Mouse (Mus musculus): ENCODE measurements around the gene Zfp644. TPM values are rescaled to one million over a fixed set of nuclear protein-coding genes. Genes with fewer than 3 reads are reported as not detected.

The Zfp644 gene
- polyA plus RNA-seq, 1 experiment from 2014 or later = 119 TPM

DNA sequence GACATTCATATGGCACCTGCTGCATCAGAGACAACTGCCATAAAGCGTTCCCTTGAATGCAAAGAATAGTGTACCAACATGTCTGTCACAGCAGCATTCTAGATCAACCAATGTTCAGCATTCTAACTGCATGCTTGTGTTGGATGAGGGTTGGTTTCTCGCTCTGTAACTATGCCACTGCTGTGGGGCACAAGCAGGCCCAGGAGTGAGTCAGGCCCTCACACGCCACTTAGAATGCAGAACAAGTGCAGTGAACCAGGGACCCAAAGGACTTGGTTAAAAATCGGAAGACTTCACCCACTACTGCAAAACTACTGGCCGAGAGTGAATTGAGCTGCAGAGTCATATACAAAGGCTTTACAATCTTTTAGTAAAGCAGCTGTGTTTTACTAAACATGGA is 74.9 kb downstream of the Zfp644 start:
- H3K9me3 ChIP-seq (ENCODE audit: control insufficient read depth, low read length) = no peaks in the 10 kb centered on the region
- H3K4me2 ChIP-seq (replicated peaks; ENCODE audit: low read depth, low read length) = no peak overlapping the region
- no peaks in the 10 kb centered on the region for H3K4me1 ChIP-seq (replicated peaks; ENCODE audit: control insufficient read depth, insufficient read depth, low read length)
- no peak for DNase-seq (ENCODE audit: low spot score)
- H3K27ac ChIP-seq (ENCODE audit: low read depth, low read length) = no peak overlapping the region
- no peaks in the 10 kb centered on the region for H3K27me3 ChIP-seq (ENCODE audit: control insufficient read depth, insufficient read depth, low read length)
- 91% methylated on average over 5 of the region's 5 CpGs for WGBS
- ATAC-seq (ENCODE audit: low FRiP score) = no peak
- H3K4me3 ChIP-seq (ENCODE audit: low read depth, low read length) = no peak overlapping the region
- H3K9ac ChIP-seq (ENCODE audit: low read depth, low read length) = no peak overlapping the region
- no peaks in the 10 kb centered on the region for H3K36me3 ChIP-seq (ENCODE audit: control insufficient read depth, insufficient read depth, low read length)

DNA sequence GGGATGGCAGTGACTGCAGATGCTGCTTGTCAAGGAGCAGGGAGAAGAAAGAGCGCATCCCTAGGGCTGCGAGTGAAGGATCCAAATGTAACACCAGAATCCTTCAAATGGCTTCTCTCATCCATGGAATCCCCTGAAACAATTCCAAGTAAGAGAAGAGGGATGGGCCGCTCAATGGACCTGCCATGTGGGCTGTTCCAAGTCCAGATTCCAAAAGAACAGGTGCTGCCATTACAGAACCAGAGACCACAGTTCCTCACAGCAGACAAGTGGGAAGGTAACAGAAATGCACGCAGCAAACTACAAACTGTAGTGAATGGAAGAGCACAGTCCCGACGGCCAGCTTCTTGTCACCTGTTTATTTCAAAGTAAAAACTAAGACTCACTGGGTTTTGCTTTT is 76.6 kb downstream of the Zfp644 start:
- Histone ChIP-seq H3K9ac (ENCODE audit: low read depth, low read length) (no peak overlapping the region), H3K27ac (ENCODE audit: low read depth, low read length) (no peak overlapping the region), H3K4me1 (replicated peaks; ENCODE audit: control insufficient read depth, insufficient read depth, low read length) (no peaks in the 10 kb centered on the region), H3K9me3 (ENCODE audit: control insufficient read depth, low read length) (no peaks in the 10 kb centered on the region), H3K27me3 (ENCODE audit: control insufficient read depth, insufficient read depth, low read length) (no peaks in the 10 kb centered on the region), H3K4me2 (replicated peaks; ENCODE audit: low read depth, low read length) (no peak overlapping the region), H3K4me3 (ENCODE audit: low read depth, low read length) (no peak overlapping the region), H3K36me3 (ENCODE audit: control insufficient read depth, insufficient read depth, low read length) (no peaks in the 10 kb centered on the region)
- ATAC-seq (ENCODE audit: low FRiP score) (no peak), DNase-seq (ENCODE audit: low spot score) (no peak)
- 93% methylated on average over 6 of the region's 6 CpGs for WGBS

DNA sequence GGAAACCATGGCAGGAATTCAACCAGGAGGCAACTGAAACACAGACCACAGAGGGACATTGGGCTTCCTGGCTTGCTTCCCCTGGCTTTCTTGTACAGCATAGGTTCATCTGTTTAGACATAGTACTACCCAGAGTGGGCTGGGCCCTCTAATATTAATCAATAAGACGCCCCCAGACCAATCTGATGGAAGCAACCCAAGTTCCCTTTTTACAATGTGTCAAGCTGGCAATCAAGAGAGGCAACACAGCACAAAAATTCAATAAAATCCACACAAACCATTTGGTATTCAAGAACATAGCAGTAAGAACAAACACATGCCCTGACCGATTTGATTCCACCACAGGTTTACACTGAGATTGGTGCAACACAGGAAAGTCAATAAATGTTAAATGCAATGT is 82.1 kb downstream of the Zfp644 start:
- no peak for ATAC-seq (ENCODE audit: low FRiP score)
- no peak overlapping the region for H3K4me3 ChIP-seq (ENCODE audit: low read depth, low read length)

DNA sequence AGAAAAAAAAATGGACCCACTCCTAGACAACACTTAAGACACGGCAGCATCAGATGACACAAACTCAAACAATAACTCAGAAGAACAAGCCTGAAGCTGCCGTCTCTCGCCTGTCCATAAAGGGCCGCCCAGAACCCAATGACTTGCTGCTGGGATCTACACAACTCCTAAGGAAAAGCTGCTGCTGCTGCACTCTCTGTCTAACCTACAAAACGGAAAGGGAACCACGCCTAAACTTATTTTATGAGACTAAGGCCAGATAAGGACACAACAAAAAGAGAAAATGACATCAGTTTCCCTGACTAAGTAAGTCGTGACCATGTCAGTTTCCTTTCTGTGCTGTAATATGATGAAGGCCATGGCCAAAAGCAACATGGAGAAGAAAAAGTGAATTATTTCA is 82.5 kb downstream of the Zfp644 start:
- DNase-seq (ENCODE audit: low spot score) (no peak), ATAC-seq (ENCODE audit: low FRiP score) (no peak)
- no peaks in the 10 kb centered on the region for H3K27me3 ChIP-seq (ENCODE audit: control insufficient read depth, insufficient read depth, low read length)
- H3K27ac ChIP-seq (ENCODE audit: low read depth, low read length) = no peak overlapping the region
- H3K36me3 ChIP-seq (ENCODE audit: control insufficient read depth, insufficient read depth, low read length) = peaks cover 2% of the 10 kb centered on the region; the same call in 1 of the 2 replicates
- H3K4me1 ChIP-seq (replicated peaks; ENCODE audit: control insufficient read depth, insufficient read depth, low read length) = no peaks in the 10 kb centered on the region
- H3K9ac ChIP-seq (ENCODE audit: low read depth, low read length) = no peak overlapping the region
- no peak overlapping the region for H3K4me2 ChIP-seq (replicated peaks; ENCODE audit: low read depth, low read length)
- 92% methylated on average over 7 of the region's 7 CpGs for WGBS
- H3K4me3 ChIP-seq (ENCODE audit: low read depth, low read length) = no peak overlapping the region
- H3K9me3 ChIP-seq (ENCODE audit: control insufficient read depth, low read length) = no peaks in the 10 kb centered on the region

More for the DNA sequence above, 82.1 kb downstream of the Zfp644 start:
- Histone ChIP-seq H3K4me1 (replicated peaks; ENCODE audit: control insufficient read depth, insufficient read depth, low read length) (no peaks in the 10 kb centered on the region), H3K9ac (ENCODE audit: low read depth, low read length) (no peak overlapping the region), H3K27ac (ENCODE audit: low read depth, low read length) (no peak overlapping the region), H3K4me2 (replicated peaks; ENCODE audit: low read depth, low read length) (no peak overlapping the region), H3K36me3 (ENCODE audit: control insufficient read depth, insufficient read depth, low read length) (peaks cover 2% of the 10 kb centered on the region; the same call in 1 of the 2 replicates), H3K9me3 (ENCODE audit: control insufficient read depth, low read length) (no peaks in the 10 kb centered on the region), H3K27me3 (ENCODE audit: control insufficient read depth, insufficient read depth, low read length) (no peaks in the 10 kb centered on the region)
- 91% methylated on average over 2 of the region's 2 CpGs for WGBS
- no peak for DNase-seq (ENCODE audit: low spot score)

DNA sequence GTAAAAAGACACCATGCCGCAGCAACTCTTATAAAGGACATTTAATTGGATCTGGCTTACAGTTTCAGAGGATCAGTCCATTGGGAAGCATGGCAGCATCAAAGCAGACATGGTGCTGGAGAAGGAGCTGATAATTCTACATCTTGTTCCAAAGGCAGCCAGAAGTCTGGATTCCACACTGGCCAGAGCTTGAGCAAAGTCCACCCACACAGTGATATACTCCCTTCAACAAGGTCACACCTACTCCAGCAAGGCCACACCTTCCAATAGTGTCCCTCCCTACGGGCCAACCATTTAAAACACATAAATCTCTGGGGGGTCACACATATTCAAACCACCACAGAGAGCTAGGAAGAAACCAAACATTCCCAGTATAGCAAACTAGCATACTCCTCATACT is 84.9 kb downstream of the Zfp644 start:
- Histone ChIP-seq H3K9ac (ENCODE audit: low read depth, low read length) (no peak overlapping the region), H3K27me3 (ENCODE audit: control insufficient read depth, insufficient read depth, low read length) (no peaks in the 10 kb centered on the region), H3K9me3 (ENCODE audit: control insufficient read depth, low read length) (no peaks in the 10 kb centered on the region), H3K4me2 (replicated peaks; ENCODE audit: low read depth, low read length) (no peak overlapping the region), H3K36me3 (ENCODE audit: control insufficient read depth, insufficient read depth, low read length) (peaks cover 2% of the 10 kb centered on the region; the same call in 1 of the 2 replicates), H3K27ac (ENCODE audit: low read depth, low read length) (no peak overlapping the region), H3K4me1 (replicated peaks; ENCODE audit: control insufficient read depth, insufficient read depth, low read length) (no peaks in the 10 kb centered on the region), H3K4me3 (ENCODE audit: low read depth, low read length) (no peak overlapping the region)
- WGBS = 88% methylated on average over 2 of the region's 2 CpGs
- DNase-seq (ENCODE audit: low spot score) (no peak), ATAC-seq (ENCODE audit: low FRiP score) (no peak)

DNA sequence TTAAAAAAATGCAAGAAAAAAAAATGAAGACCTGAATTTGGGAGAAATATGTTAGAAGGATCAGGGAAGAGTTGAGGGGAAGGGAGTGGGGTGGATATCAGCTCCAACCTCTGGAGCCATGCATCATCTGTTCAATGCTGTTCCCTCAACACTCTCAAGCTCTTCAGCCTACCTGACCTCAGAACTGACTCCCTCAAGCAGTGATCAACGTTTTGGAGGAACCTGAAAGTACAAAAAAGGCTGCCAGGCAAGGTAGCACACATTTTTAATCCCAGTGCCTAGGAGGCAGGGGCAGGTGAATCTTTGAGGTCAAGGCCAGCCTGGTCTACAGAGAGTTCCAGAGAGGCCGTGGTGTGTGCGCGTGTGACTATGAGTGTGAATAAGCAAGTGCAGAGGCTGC is 88.3 kb downstream of the Zfp644 start, which contains the start of gene Gm17304:
Gm17304 (plus strand) TSS at position 301 of the 400 bp plus-strand sequence.
- Histone ChIP-seq H3K27ac (ENCODE audit: low read depth, low read length) (no peak within 1 kb of the TSS), H3K36me3 (ENCODE audit: control insufficient read depth, insufficient read depth, low read length) (peaks cover 2% of the 10 kb centered on the region; the same call in 1 of the 2 replicates), H3K9ac (ENCODE audit: low read depth, low read length) (no peak within 1 kb of the TSS), H3K9me3 (ENCODE audit: control insufficient read depth, low read length) (no peaks in the 10 kb centered on the region), H3K4me1 (replicated peaks; ENCODE audit: control insufficient read depth, insufficient read depth, low read length) (no peaks in the 10 kb centered on the region), H3K27me3 (ENCODE audit: control insufficient read depth, insufficient read depth, low read length) (no peaks in the 10 kb centered on the region), H3K4me2 (replicated peaks; ENCODE audit: low read depth, low read length) (no peak within 1 kb of the TSS), H3K4me3 (ENCODE audit: low read depth, low read length) (no peak within 1 kb of the TSS)
- no peak for ATAC-seq (ENCODE audit: low FRiP score)
- no peak for DNase-seq (ENCODE audit: low spot score)
- whole genome bisulfite sequencing = 92% methylated on average over 4 of the region's 4 CpGs

DNA sequence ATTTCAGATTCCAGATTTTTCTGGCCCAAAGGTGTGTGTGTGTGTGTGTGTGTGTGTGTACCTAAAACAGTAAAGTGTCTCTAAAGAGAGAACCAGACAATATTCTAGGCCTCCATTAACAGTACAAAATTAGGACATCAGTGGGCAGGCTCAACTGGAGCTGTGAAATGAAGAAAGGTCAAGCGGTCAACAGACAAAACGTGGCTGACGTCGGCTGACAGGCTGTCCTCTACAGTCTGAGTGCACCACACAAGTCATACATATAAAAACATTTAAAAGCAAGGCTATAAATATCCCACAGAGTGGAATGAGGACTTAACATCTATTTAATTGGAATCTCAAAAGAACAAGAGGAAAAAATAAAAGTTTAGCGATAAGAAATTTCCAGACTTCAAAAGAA is 90.0 kb downstream of the Zfp644 start:
- no peak overlapping the region for H3K9ac ChIP-seq (ENCODE audit: low read depth, low read length)
- H3K27ac ChIP-seq (ENCODE audit: low read depth, low read length) = no peak overlapping the region
- DNase-seq (ENCODE audit: low spot score) (no peak), ATAC-seq (ENCODE audit: low FRiP score) (no peak)
- H3K4me2 ChIP-seq (replicated peaks; ENCODE audit: low read depth, low read length) = no peak overlapping the region
- no peaks in the 10 kb centered on the region for H3K27me3 ChIP-seq (ENCODE audit: control insufficient read depth, insufficient read depth, low read length)
- no peaks in the 10 kb centered on the region for H3K4me1 ChIP-seq (replicated peaks; ENCODE audit: control insufficient read depth, insufficient read depth, low read length)
- H3K9me3 ChIP-seq (ENCODE audit: control insufficient read depth, low read length) = no peaks in the 10 kb centered on the region
- H3K4me3 ChIP-seq (ENCODE audit: low read depth, low read length) = no peak overlapping the region
- H3K36me3 ChIP-seq (ENCODE audit: control insufficient read depth, insufficient read depth, low read length) = peaks cover 2% of the 10 kb centered on the region; the same call in 1 of the 2 replicates
- WGBS = 90% methylated on average over 5 of the region's 5 CpGs

DNA sequence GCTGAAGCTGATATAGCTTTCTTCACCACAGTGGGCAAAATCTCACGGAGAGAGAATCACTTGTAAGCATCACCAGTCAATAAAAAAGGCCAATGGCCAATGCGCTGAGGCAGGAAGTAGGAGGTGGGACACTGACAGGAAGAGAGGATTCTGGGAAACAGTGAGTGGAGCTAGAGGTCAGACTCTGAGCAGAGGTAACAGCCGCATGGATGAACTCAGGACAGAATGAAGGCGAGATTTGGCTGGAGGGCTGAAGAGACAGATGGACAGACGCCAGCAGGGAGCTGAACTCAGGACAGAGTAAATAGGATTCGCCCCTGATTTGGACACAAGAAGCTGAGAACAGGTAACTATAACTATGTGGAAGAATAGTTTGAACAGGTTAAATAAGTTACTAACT is 92.0 kb downstream of the Zfp644 start:
- H3K27me3 ChIP-seq (ENCODE audit: control insufficient read depth, insufficient read depth, low read length) = no peaks in the 10 kb centered on the region
- H3K36me3 ChIP-seq (ENCODE audit: control insufficient read depth, insufficient read depth, low read length) = no peaks in the 10 kb centered on the region
- DNase-seq (ENCODE audit: low spot score) = no peak
- no peaks in the 10 kb centered on the region for H3K4me1 ChIP-seq (replicated peaks; ENCODE audit: control insufficient read depth, insufficient read depth, low read length)
- WGBS = 93% methylated on average over 6 of the region's 6 CpGs
- H3K27ac ChIP-seq (ENCODE audit: low read depth, low read length) = no peak overlapping the region
- no peak overlapping the region for H3K4me2 ChIP-seq (replicated peaks; ENCODE audit: low read depth, low read length)
- H3K9me3 ChIP-seq (ENCODE audit: control insufficient read depth, low read length) = no peaks in the 10 kb centered on the region
- H3K9ac ChIP-seq (ENCODE audit: low read depth, low read length) = no peak overlapping the region
- H3K4me3 ChIP-seq (ENCODE audit: low read depth, low read length) = no peak overlapping the region
- no peak for ATAC-seq (ENCODE audit: low FRiP score)

DNA sequence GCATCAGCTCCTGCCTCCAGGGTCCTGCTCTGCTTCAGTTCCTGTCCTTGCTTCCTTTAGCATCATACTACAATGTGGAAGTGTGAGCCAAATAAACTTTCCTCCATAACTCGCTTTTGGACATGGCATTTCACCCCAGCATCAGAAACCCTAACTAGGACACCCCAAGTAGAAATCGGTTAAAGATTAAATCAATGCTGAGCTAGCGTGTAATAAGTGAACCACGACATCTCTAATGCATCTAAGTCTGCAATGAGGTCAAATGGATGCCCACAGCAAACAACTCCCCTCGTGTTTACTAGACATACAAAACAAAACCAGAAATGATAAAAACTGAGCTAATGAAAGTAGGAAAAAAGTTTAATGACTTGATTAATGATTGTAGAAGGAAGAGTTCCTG is 92.7 kb downstream of the Zfp644 start:
- H3K4me2 ChIP-seq (replicated peaks; ENCODE audit: low read depth, low read length) = no peak overlapping the region
- 94% methylated on average over 5 of the region's 5 CpGs for WGBS
- no peak for ATAC-seq (ENCODE audit: low FRiP score)

More for the DNA sequence above, 92.7 kb downstream of the Zfp644 start:
- Histone ChIP-seq H3K4me3 (ENCODE audit: low read depth, low read length) (no peak overlapping the region), H3K27me3 (ENCODE audit: control insufficient read depth, insufficient read depth, low read length) (no peaks in the 10 kb centered on the region), H3K27ac (ENCODE audit: low read depth, low read length) (no peak overlapping the region), H3K9ac (ENCODE audit: low read depth, low read length) (no peak overlapping the region), H3K36me3 (ENCODE audit: control insufficient read depth, insufficient read depth, low read length) (no peaks in the 10 kb centered on the region), H3K4me1 (replicated peaks; ENCODE audit: control insufficient read depth, insufficient read depth, low read length) (no peaks in the 10 kb centered on the region), H3K9me3 (ENCODE audit: control insufficient read depth, low read length) (no peaks in the 10 kb centered on the region)
- no peak for DNase-seq (ENCODE audit: low spot score)

Measured in hindbrain, embryonic 11.5 days (tissue).